Mouse (Mus musculus) large intestine, adult 2 months (tissue): ENCODE results near the gene Rrp15. TPM values are rescaled to one million over a fixed set of nuclear protein-coding genes. Genes with fewer than 3 reads are reported as not detected.

Experiments
- DNase-seq: peaks from one replicate; pipeline ENCODE4 v3.0.0-alpha.2; 2012; ENCODE audit warnings: low read depth, low spot score
- WGBS: fragments of 180-500 bp; shearing (Covaris S2); methylation state at CpG from one replicate; pipeline ENCODE4 v1.1.7; 2018; 5-methylcytosine and 5-hydroxymethylcytosine counted together
- polyA plus RNA-seq: library from polyadenylated mRNA; depleted of rRNA; stranded (reverse); fragments of >200 nt; gene quantifications from 2 replicates; pipeline ENCODE4 v1.2.3, GENCODE M21; 2012

The Rrp15 gene
- polyA plus RNA-seq, 1 experiment, result 2.3 TPM

DNA sequence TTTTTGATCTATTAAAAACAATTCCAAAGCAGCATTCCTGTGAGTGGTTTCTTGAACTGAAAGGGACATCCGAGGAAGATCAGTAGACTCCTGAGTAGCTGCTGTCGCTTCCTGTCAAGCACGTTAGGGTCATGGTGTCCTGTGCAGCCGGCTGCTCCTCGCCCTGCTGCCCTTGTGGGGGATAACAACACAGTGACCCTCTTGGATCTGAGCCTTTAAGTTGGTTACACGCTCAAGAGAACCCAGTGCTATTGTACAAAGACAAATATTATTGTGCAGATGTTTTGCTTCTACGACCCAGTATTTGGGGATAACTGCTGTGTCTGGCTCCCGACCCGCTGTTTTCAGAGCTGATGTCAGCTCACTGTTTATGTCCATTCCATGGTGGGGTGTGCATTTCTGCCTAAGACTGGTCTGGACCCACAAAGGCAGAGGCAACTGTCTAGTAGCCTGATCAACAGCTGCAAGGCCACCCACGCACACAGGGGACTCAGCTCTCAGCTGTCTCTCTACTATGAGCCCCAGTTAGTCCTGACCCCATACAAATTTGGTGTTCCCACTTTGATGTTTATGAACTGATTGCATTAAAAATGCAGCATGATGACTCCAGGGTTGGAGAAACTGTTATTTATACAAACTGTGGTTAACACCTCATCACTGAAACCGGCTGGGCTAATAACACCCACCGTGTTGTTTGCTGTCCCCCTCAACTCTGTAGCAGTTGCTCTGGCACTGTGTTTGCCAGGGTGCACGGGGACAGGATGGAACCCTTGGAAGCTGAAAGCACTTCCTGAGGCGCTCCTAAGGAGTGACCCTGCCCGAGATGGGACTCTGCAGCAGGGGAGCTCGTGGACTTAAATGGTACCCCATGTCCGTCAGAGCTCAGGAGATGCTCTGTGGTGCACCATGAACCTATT, 33.9 kb downstream of the Rrp15 start:
- no peak for DNase-seq
- 80% methylated on average over 17 of the region's 17 CpGs for WGBS

DNA sequence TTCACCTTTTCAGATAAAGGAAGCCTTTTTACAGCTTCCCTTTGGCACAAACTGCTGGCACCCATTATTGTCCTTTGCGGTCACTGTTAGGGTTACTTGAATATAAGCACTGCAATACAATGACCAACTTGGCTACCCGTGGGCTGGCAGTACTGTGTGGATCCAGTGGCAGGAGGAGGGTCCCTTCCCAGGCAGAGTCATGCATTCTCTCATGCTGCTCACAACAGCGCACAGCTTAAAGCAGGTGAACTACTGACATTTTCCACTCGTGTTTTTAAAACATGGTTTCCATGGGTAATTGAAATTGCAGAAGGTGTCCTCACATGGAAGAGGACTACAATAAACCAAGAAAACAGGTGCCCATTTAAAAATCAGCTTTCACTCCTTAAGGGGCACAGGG, 34.9 kb downstream of the Rrp15 start:
- 70% methylated on average over 4 of the region's 4 CpGs for WGBS
- DNase-seq, result no peak

DNA sequence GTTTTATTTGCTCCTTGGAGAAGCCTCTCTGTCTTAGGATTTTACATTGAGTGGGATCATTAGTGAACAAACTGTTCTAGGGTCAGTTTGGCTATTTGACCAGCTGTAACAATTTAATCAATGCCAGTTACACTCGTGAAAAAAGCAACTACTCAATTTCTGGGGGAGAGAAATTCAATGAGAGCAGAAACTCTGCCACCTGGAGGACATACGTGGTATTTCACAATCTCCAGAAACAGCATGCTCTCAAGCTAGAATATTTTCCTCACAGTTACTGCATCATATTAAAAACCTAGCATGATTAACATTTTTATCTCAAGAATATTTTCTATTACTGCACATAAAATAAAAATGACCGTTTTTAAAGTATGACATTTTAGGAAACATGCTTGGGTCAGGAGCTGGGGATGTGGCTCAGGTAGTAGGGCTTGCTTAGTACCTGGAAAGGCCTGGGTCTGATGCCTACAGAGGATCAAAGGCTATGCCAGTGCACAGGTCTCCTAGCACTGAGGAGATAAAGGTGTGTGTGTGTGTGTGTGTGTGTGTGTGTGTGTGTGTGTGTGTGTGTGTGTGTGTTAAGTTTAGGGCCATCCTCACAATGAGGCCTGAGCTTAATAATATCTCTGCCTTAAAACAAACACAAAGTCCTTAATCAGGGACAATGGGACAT, 36.2 kb downstream of the Rrp15 start:
- 2% methylated on average over 3 of the region's 3 CpGs for WGBS
- DNase-seq, result no peak

DNA sequence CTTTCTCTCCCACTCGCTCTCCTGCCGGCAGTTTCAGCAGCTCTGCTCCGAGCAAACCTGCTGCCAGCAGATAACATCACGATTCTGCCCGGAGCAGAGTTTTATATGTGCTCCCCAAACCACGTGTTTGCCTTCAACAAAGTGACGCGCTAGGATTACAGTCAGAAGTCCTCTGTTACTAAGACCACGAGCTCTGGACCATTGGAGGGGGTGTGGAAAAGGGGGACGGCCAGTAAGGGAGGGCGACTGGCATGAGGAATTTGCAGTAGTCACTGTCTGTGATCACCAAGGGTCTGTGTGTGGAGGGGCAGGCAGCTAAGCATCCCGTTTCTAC, 43.3 kb downstream of the Rrp15 start, which contains the start of gene Tgfb2:
Gene Tgfb2, minus strand, starts transcription at position 75 of the 334 bp plus-strand sequence.
- DNase-seq, result no peak
- 5% methylated on average over 12 of the region's 12 CpGs for WGBS

DNA sequence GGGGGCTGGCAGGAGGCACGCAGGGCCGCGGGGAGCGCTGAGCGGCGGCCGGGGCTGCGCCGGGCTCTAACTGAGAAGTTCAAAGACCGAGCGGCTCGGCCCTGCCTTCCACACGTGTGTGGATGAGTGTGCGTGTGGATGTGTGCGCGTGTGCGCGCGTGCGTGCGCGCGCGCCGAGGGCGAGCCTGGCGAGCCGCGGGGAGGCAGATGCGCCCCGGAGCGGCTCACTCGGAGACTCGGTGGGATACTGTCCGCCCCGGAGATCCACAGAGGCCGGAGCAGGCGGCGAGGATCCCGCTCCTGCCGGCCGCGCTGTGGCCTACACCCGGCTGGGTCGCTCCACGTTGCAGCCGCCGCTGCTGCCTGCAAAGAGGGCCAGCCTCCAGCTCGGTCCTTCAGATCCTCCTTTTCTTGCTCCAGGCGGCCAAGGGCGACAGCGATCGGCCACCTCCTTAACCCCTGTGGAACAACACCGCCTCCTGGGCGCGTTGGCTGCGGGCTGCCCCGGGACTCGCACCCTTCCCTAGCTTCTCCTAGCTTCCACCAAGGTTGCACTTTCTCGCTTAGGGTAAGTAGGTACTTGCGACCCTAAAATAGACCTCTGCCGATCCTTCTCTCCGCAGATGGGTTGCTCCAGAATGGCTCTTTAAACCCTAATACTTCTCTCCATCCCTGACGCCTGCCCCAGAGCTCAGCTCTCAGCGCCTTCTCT, 43.8 kb downstream of the Rrp15 start:
- no peak for DNase-seq
- WGBS, result 1% methylated on average over 64 of the region's 65 CpGs

DNA sequence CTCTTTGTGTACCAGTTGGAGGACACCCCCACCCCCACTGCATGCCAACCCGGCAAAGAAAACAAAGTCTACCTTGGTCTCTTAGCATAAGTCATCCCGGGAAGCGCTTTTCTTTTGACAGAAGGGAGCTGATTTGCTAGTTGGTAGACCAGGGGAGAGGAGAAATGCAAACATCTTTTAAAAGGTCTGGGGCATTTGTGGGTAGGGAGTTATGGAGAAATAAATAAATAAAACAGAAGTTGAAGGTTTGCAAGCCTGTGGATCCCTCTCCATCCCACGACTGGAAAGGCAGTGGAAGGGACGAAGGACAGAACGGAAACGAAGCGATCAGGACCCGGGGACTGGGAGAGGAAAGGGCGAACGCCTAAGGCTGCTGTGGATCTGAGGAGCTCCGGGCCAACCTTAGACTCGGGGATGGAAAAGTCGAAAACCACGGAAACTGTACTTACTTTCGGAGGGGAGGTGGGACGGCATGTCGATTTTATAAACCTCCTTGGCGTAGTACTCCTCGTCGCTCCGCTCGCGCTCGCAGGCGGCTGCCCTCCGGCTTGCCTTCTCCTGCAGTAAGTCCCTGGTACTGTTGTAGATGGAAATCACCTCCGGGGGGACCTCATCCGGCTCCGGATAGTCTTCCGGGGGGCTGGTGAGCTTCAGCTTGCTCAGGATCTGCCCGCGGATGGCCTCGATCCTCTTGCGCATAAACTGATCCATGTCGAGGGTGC, 45.0 kb downstream of the Rrp15 start:
- 1% methylated on average over 36 of the region's 36 CpGs for WGBS
- DNase-seq, result no peak

DNA sequence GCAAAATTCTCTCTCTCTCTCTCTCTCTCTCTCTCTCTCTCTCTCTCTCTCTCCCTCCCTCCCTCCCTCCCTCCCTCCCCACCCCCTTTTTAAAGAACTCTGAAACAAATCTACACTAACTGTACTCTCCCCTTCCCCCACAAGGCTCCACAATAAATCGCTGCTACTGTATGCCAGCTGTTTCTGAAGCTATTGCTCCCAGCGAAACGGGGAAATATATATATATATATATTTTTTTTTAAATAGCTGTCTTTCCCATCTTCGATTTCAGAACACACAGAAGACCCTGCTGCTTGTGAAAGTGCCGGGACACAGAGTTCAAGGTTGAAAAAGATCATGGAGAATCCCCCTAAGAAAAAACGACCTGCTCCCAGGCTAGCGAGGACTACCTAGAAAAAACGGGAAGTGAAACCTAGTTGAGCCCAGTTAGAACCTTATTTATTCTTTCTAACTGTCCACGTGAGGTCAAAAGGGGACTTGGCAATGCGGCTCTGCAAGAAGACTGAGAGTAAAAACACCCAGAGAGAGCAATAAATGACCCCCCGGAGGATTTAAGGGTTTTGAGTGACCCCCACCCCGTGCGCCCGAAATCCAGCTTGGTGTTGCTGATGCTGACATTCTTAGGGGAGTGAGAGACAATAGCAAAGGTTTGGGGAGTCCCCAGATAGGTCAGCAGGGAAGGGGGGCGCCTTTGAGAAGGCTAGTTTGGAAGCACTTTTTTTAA, 45.7 kb downstream of the Rrp15 start:
- no peak for DNase-seq
- 2% methylated on average over 15 of the region's 15 CpGs for WGBS

DNA sequence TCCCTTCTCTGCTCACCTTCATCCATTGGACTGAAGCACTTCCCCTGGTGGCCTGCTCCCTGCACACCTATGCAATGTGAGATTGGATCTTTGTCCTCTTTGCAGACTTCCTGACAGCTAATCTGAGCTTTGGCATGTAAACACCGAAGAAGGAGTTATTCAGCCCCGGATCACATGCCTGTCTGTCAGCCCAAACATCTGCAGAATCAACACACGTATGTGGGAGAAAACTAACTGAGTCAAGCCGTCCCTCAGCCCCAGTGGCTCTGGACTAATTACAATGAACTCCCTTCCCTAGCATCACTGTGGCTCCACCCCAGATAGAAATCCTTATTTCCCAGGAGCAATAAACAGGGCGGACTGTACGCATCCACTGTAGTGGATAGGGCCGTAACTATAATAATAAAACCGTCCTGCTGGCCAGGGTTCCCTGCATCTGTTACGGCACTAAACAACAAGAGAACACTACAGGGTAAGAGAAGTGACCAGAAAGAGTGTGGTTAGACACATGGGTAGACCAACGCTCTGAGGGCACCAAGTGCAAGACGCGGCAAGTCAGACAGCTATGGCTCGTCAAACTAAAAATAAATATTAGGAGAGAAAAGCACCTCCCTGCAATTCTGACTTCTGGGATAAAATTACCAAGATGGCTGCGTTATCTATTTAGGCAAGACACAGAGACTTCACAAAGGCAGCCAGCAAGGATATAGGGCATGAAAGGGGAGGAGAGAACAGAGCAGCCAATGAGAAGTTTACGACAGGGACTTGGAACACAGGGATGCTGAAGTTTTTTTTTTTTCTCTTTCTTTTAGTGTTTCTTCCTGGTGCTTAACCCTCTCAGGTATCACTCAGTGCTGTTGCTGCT, 46.5 kb downstream of the Rrp15 start:
- WGBS, result 8% methylated on average over 15 of the region's 15 CpGs
- no peak for DNase-seq

DNA sequence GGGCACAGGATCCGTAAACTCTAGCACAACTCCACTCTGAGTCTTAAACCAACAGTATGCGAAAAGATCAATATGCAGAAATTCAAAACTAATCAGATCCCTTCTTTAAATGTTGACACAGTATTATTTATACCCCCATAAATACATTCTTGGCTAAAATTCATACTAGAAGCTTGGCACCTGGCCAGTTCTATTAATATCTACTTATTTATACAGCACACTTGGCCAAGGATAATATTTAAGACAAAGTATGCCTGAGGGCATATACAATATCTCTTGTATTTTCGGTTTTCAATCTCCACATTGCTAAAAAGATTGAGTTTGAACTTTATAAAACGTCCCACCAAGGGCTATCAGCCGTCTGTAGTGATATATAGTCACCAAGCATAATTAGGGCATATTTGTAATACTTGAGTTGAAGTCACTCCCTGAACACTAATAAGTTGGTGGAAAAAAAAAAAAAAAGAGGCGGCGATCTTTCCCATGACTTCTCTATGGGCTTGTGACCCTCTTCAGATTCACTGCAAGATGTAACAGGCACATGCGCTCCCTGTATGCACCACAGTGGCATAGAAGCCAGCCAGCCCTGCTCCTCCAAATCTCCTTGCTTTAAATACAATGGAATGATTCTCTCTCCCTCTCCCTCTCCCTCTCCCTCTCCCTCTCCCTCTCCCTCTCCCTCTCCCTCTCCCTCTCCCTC, 47.8 kb downstream of the Rrp15 start:
- WGBS, result 62% methylated on average over 8 of the region's 8 CpGs
- DNase-seq, result no peak

DNA sequence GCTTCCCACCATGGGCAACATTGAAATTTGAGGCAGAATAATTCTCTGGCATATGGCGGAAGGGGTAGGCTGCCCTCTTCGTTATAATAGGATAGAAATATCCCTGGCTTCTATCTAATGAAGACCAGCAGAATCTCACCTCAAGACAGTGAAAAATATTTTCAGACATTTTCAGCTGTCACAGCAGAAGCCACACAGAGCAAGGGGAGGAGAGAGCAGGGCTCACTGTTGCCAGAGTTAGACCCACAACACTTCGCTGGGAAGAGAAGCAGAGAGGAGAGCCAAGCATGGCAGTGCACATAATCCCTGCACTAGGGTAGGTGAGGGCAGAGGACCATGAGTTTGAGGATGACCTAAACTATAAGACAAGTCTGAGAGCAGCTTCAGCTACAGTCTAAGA, 48.7 kb downstream of the Rrp15 start:
- 78% methylated on average over 3 of the region's 3 CpGs for WGBS
- no peak for DNase-seq

DNA sequence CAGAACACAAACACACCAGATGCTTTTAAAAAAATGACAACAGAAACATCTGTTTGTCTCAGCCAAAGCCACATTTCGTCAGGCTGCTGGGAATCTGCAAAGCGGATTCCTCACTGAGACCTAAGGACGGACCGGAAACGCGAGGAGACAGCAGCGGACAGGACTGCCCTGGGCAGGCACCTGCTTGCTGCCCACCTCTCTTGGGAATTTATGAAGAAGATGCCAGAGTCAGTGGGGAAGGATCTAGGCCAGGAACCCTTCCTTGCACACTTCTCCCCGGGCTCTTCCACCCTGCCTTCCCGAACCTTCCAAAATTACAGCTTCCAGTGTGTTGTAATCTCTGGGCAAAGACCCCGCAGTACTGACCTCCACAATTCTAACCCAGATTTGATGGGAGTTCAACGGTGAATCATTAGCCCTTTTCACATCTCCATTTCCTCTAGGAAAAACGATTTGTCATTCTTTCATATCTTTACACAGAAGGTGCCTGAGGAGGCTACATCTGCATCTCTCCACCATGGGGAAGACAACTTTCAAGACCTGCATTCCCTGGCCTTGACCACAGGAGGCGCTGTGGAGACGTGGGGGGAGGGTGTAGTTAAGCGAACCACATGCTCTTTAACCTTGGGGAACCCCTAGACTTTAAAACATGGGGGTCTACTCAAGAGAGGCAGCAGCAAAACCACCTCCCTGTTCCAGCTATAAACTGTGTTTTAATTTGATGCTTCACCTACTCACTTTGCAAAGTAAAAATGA, 50.4 kb downstream of the Rrp15 start:
- WGBS, result 66% methylated on average over 15 of the region's 15 CpGs
- no peak for DNase-seq

DNA sequence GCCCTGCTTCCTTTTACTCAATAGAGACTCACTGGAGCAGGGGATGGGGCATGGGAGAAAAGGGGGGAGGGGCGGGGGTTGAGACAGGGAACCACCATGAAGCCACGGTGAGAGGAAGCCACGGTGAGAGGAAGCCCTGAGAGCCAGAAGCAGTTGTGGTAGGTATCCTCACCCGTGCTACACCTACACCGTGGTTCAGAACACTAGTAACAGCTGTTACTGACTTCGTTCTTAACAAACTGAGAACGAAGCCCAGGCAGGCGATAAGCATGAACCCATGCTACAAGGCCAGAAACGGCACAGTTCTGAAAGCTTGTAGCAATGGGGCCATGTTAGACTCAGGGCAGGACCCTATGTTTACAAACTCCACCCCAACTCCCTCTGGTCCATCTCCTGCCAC, 52.9 kb downstream of the Rrp15 start:
- no peak for DNase-seq
- 80% methylated on average over 9 of the region's 9 CpGs for WGBS

DNA sequence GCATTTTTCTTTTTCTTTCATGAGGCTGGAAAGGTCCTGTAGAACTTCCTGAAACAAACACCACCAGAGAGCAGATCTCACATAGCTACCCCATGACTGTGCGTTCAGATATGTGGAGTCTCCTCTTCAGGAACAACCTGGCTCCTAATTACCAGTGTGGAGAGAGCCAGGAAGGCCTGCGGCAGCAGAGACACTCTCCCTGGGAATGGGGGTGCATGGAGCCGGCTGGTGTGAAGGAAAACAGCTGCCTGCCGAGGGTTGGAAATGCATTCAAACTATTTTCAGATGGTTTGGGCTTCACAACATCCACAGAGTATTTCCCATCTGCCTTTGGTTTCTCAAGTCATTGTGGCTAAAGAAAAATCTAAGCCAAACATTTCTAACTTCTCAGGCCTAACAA, 53.8 kb downstream of the Rrp15 start:
- DNase-seq, result no peak
- 64% methylated on average over 4 of the region's 4 CpGs for WGBS

DNA sequence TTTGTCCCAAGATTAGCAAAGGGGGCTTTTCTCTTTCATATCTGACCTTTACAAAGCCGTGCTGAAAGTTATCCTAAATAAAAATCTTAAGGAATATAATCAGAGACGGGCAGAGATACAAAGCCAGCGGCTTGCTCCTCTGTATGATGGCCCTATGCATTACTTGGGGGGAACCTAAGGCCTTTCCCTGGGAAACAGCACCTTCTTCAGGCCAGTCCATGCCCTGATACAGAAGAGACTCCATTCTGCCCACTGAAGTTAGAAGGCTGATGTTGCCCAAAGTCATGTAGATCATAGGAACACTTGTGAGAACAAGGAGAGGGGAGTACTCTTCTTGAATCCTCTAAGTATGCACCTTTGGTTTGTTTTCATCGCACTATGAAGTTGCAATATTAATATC, 56.8 kb downstream of the Rrp15 start:
- WGBS, result 84% methylated on average over 4 of the region's 4 CpGs
- no peak for DNase-seq

DNA sequence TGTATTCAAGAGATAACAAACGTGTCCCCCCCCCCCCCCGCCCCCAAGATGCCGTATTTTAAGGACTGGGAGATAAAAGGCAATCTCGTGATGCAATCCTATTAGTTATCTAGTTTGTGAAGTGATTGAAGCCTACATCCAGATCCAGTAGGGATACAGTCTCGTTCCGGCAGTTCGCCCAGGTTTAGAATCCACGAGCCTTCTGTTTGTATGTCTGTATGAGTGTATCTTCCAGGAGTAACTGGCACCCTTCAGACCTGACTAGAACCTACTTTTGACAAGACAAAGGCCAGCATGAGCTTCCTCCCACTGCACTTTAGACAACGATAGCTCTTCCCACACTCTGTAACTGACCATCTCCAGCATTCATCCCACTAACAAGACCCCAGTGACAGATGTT, 57.5 kb downstream of the Rrp15 start:
- no peak for DNase-seq
- WGBS, result 84% methylated on average over 9 of the region's 9 CpGs

DNA sequence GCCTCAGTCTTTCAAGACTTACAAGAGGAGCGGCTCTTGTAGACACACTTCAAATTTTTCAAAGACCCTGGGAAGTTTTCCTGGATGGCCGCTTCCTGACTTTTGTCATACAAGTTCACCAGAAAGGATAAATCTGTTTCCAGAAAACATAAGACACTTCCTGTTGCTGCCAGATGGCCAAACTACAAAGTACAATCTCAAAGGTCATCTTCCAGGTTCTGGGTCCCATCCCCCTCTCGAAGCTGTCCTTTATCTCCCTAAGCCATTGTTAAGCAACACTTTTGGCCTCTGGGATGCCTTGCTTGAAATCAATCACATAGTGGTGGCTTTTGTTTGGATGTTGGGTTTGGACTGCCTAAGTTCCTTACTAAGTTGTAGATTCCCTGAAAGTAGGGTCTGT, 65.1 kb downstream of the Rrp15 start:
- no peak for DNase-seq
- WGBS, result 87% methylated on average over 3 of the region's 3 CpGs

DNA sequence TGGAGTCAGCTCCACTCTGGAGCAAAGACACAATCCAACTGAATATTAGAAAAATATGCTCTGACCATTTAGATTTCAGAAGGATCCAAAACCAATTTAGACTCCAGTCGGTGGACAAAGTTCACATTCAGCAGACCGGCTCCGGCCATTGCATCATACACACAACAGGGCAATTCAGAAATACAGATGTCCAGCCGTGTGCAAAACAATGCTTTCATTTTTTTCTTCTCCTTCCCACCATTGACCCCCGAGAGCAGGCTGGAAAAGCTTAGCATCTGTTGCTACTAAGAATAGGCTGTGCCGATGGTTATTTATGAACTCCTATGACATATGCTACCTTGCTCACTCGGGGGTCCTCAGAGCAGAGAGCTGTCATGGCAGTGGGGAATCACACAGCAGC, 66.6 kb downstream of the Rrp15 start:
- DNase-seq, result no peak
- 43% methylated on average over 7 of the region's 7 CpGs for WGBS
